Mouse (Mus musculus): Measurements from ENCODE around the gene Efcab2. TPM values are rescaled to one million over a fixed set of nuclear protein-coding genes. Genes with fewer than 3 reads are reported as not detected.
A peak's percentile ranks its signal among the peaks of the same experiment; 100 is the strongest.

The Efcab2 gene
- total RNA-seq, 2 experiments from 2014 or later = 1.4 to 2.7 TPM

- peak; percentile 96 for ATAC-seq (replicated peaks; ENCODE audit: low FRiP score, poor library complexity, severe bottlenecking)
Measured at GRCm38 (mm10) chr1:178463712-178464111, 57.8 kb downstream of the Efcab2 start.

- ATAC-seq (replicated peaks; ENCODE audit: low FRiP score, poor library complexity, severe bottlenecking) = no peak
Measured at GRCm38 (mm10) chr1:178464140-178464539, 58.3 kb downstream of the Efcab2 start.

GRCm38 (mm10) chr1:178467594-178467993 lies 61.7 kb downstream of the Efcab2 start:
- ATAC-seq (replicated peaks; ENCODE audit: low FRiP score, poor library complexity, severe bottlenecking) = no peak

- ATAC-seq (replicated peaks; ENCODE audit: low FRiP score, poor library complexity, severe bottlenecking) = peak; percentile 47; the same call in 1 of the 2 replicates
Measured at GRCm38 (mm10) chr1:178468280-178468679, 62.4 kb downstream of the Efcab2 start.

GRCm38 (mm10) chr1:178483854-178484253 lies 78.0 kb downstream of the Efcab2 start:
- no peak for ATAC-seq (replicated peaks; ENCODE audit: low FRiP score, poor library complexity, severe bottlenecking)

- no peak for ATAC-seq (replicated peaks; ENCODE audit: low FRiP score, poor library complexity, severe bottlenecking)
Measured at GRCm38 (mm10) chr1:178485138-178485867, 79.4 kb downstream of the Efcab2 start.

GRCm38 (mm10) chr1:178485868-178486220 lies 80.0 kb downstream of the Efcab2 start:
- ATAC-seq (replicated peaks; ENCODE audit: low FRiP score, poor library complexity, severe bottlenecking) = no peak

- no peak for ATAC-seq (replicated peaks; ENCODE audit: low FRiP score, poor library complexity, severe bottlenecking)
Measured at GRCm38 (mm10) chr1:178486828-178487227, 80.9 kb downstream of the Efcab2 start.

GRCm38 (mm10) chr1:178489127-178489526 lies 83.2 kb downstream of the Efcab2 start:
- no peak for ATAC-seq (replicated peaks; ENCODE audit: low FRiP score, poor library complexity, severe bottlenecking)

- ATAC-seq (replicated peaks; ENCODE audit: low FRiP score, poor library complexity, severe bottlenecking) = no peak
Measured at GRCm38 (mm10) chr1:178491733-178492132, 85.8 kb downstream of the Efcab2 start.

- no peak for ATAC-seq (replicated peaks; ENCODE audit: low FRiP score, poor library complexity, severe bottlenecking)
Measured at GRCm38 (mm10) chr1:178492493-178492892, 86.6 kb downstream of the Efcab2 start.

GRCm38 (mm10) chr1:178496186-178496585 lies 90.3 kb downstream of the Efcab2 start:
- ATAC-seq (replicated peaks; ENCODE audit: low FRiP score, poor library complexity, severe bottlenecking) = no peak

GRCm38 (mm10) chr1:178496841-178497240 lies 91.0 kb downstream of the Efcab2 start:
- ATAC-seq (replicated peaks; ENCODE audit: low FRiP score, poor library complexity, severe bottlenecking) = peak; percentile 72

- no peak for ATAC-seq (replicated peaks; ENCODE audit: low FRiP score, poor library complexity, severe bottlenecking)
Measured at GRCm38 (mm10) chr1:178506938-178507337, 101.1 kb downstream of the Efcab2 start.

- ATAC-seq (replicated peaks; ENCODE audit: low FRiP score, poor library complexity, severe bottlenecking) = no peak
Measured at GRCm38 (mm10) chr1:178512323-178513031, 106.6 kb downstream of the Efcab2 start.

GRCm38 (mm10) chr1:178513954-178514353 lies 108.1 kb downstream of the Efcab2 start:
- no peak for ATAC-seq (replicated peaks; ENCODE audit: low FRiP score, poor library complexity, severe bottlenecking)

GRCm38 (mm10) chr1:178515839-178516238 lies 110.0 kb downstream of the Efcab2 start:
- no peak for ATAC-seq (replicated peaks; ENCODE audit: low FRiP score, poor library complexity, severe bottlenecking)

GRCm38 (mm10) chr1:178522389-178522788 lies 116.5 kb downstream of the Efcab2 start:
- no peak for ATAC-seq (replicated peaks; ENCODE audit: low FRiP score, poor library complexity, severe bottlenecking)

GRCm38 (mm10) chr1:178523152-178523551 lies 117.3 kb downstream of the Efcab2 start:
- no peak for ATAC-seq (replicated peaks; ENCODE audit: low FRiP score, poor library complexity, severe bottlenecking)

GRCm38 (mm10) chr1:178527185-178527546 lies 121.3 kb downstream of the Efcab2 start:
- 0 out of 2 replicates have a peak, but pooled peaks have one; percentile 53 for ATAC-seq (replicated peaks; ENCODE audit: low FRiP score, poor library complexity, severe bottlenecking)
